Mouse (Mus musculus) lung, embryonic 16.5 days (tissue): ENCODE measurements at regions not wholly inside any gene's neighbourhood (a gene's known extent, or its start where the extent isn't known, plus 50 kb on each side); places are given as distances from the start of the nearest gene placed in this dataset.

Experiments
- ATAC-seq: fragments of 200-750 bp; cut with Nextera tagmentation; 2 replicates; pipeline ENCODE4 v1.8.0; 2017; ENCODE audit warnings: low read depth, mild to moderate bottlenecking, moderate library complexity
- H3K27ac ChIP-seq: fragments of 300-500 bp; sonication (generic); 2 replicates; pipeline ENCODE4 v1.5.1; 2014; ENCODE audit warnings: mild to moderate bottlenecking, control low read depth, low read length
- H3K27me3 ChIP-seq: fragments of 300-500 bp; sonication (generic); 2 replicates; pipeline ENCODE4 v1.6.1; 2014; ENCODE audit warnings: low read depth, low read length, mixed read lengths; ENCODE audit not compliant: control insufficient read depth, insufficient read depth
- H3K36me3 ChIP-seq: fragments of 300-500 bp; sonication (generic); 2 replicates; pipeline ENCODE4 v1.6.1; 2014; ENCODE audit warnings: low read length; ENCODE audit not compliant: control insufficient read depth, insufficient read depth
- H3K4me1 ChIP-seq: fragments of 300-500 bp; sonication (generic); replicated peaks from 2 replicates; pipeline ENCODE4 v1.6.1; 2014; ENCODE audit warnings: low read length, mixed read lengths; ENCODE audit not compliant: control insufficient read depth, insufficient read depth
- H3K4me2 ChIP-seq: fragments of 300-500 bp; sonication (generic); 2 replicates; pipeline ENCODE4 v1.6.1; 2014; ENCODE audit warnings: low read depth, low read length, control low read depth
- H3K4me3 ChIP-seq: fragments of 300-500 bp; sonication (generic); 2 replicates; pipeline ENCODE4 v1.5.1; 2014; ENCODE audit warnings: mild to moderate bottlenecking, low read length, control low read depth
- H3K9ac ChIP-seq: fragments of 300-500 bp; sonication (generic); 2 replicates; pipeline ENCODE4 v1.6.1; 2014; ENCODE audit warnings: low read length, control low read depth
- H3K9me3 ChIP-seq: fragments of 300-500 bp; sonication (generic); 2 replicates; pipeline ENCODE4 v1.6.1; 2016; ENCODE audit warnings: low read length; ENCODE audit not compliant: control insufficient read depth
- WGBS: fragments of 180-500 bp; shearing (Covaris S2); extraction: QIAGEN DNeasy Blood & Tissue Kit; methylation state at CpG from one replicate; pipeline ENCODE4 v1.1.7; 2014; 5-methylcytosine and 5-hydroxymethylcytosine counted together

GRCm38 (mm10) chr9:91876823-91877222 is 315.9 kb upstream of the Plscr5 start:
- ATAC-seq: no peak
- no peaks in the 10 kb centered on the region for H3K9me3 ChIP-seq
- H3K36me3 ChIP-seq: no peaks in the 10 kb centered on the region
- no peak overlapping the region for H3K27ac ChIP-seq
- no peaks in the 10 kb centered on the region for H3K27me3 ChIP-seq
- 35% methylated on average over 1 of the region's 1 CpGs for WGBS
- no peaks in the 10 kb centered on the region for H3K4me1 ChIP-seq
- H3K4me3 ChIP-seq: no peak overlapping the region
- H3K4me2 ChIP-seq: no peak overlapping the region
- H3K9ac ChIP-seq: no peak overlapping the region

GRCm38 (mm10) chr9:91831556-91831955 is 361.2 kb upstream of the Plscr5 start:
- 49% methylated on average over 3 of the region's 3 CpGs for WGBS
- no peaks in the 10 kb centered on the region for H3K27me3 ChIP-seq
- no peak for ATAC-seq
- no peaks in the 10 kb centered on the region for H3K9me3 ChIP-seq
- H3K9ac ChIP-seq: no peak overlapping the region
- H3K4me1 ChIP-seq: no peaks in the 10 kb centered on the region
- no peak overlapping the region for H3K4me3 ChIP-seq
- no peak overlapping the region for H3K4me2 ChIP-seq
- H3K36me3 ChIP-seq: no peaks in the 10 kb centered on the region
- H3K27ac ChIP-seq: no peak overlapping the region

GRCm38 (mm10) chr9:91823733-91824487 is 368.8 kb upstream of the Plscr5 start:
- peak; percentile 81 for ATAC-seq
- no peaks in the 10 kb centered on the region for H3K36me3 ChIP-seq
- H3K4me1 ChIP-seq: no peaks in the 10 kb centered on the region
- H3K9me3 ChIP-seq: no peaks in the 10 kb centered on the region
- no peak overlapping the region for H3K27ac ChIP-seq
- WGBS: 40% methylated on average over 1 of the region's 1 CpGs
- H3K27me3 ChIP-seq: no peaks in the 10 kb centered on the region
- no peak overlapping the region for H3K9ac ChIP-seq
- H3K4me2 ChIP-seq: no peak overlapping the region
- no peak overlapping the region for H3K4me3 ChIP-seq

GRCm38 (mm10) chr9:91818616-91819328 is 374.0 kb upstream of the Plscr5 start:
- Histone ChIP-seq H3K4me1 (no peaks in the 10 kb centered on the region), H3K27me3 (no peaks in the 10 kb centered on the region), H3K9me3 (no peaks in the 10 kb centered on the region), H3K27ac (no peak overlapping the region), H3K36me3 (no peaks in the 10 kb centered on the region), H3K9ac (no peak overlapping the region), H3K4me2 (no peak overlapping the region), H3K4me3 (no peak overlapping the region)
- WGBS: 71% methylated on average over 13 of the region's 13 CpGs
- no peak for ATAC-seq

GRCm38 (mm10) chr9:91803372-91803961 is 389.3 kb upstream of the Plscr5 start:
- Histone ChIP-seq H3K4me3 (no peak overlapping the region), H3K27me3 (no peaks in the 10 kb centered on the region), H3K9me3 (no peaks in the 10 kb centered on the region), H3K4me1 (no peaks in the 10 kb centered on the region), H3K36me3 (no peaks in the 10 kb centered on the region), H3K9ac (no peak overlapping the region), H3K4me2 (no peak overlapping the region), H3K27ac (no peak overlapping the region)
- peak; percentile 51; the same call in 1 of the 2 replicates for ATAC-seq
- 57% methylated on average over 3 of the region's 3 CpGs for WGBS

GRCm38 (mm10) chr9:91798837-91799225 is 393.9 kb upstream of the Plscr5 start:
- ATAC-seq: no peak
- Histone ChIP-seq H3K36me3 (no peaks in the 10 kb centered on the region), H3K9ac (no peak overlapping the region), H3K27me3 (no peaks in the 10 kb centered on the region), H3K9me3 (no peaks in the 10 kb centered on the region), H3K4me3 (no peak overlapping the region), H3K27ac (no peak overlapping the region), H3K4me1 (no peaks in the 10 kb centered on the region), H3K4me2 (no peak overlapping the region)
- WGBS: 48% methylated on average over 4 of the region's 4 CpGs

- ATAC-seq: peak; percentile 77
- Histone ChIP-seq H3K9ac (no peak overlapping the region), H3K9me3 (no peaks in the 10 kb centered on the region), H3K27ac (no peak overlapping the region), H3K4me3 (no peak overlapping the region), H3K4me1 (no peaks in the 10 kb centered on the region), H3K36me3 (no peaks in the 10 kb centered on the region), H3K4me2 (no peak overlapping the region), H3K27me3 (no peaks in the 10 kb centered on the region)
- 63% methylated on average over 10 of the region's 10 CpGs for WGBS
These were observed 394.4 kb upstream of the Plscr5 start for GRCm38 (mm10) chr9:91798171-91798836.

- H3K9ac ChIP-seq: no peak overlapping the region
- H3K27ac ChIP-seq: no peak overlapping the region
- H3K4me2 ChIP-seq: no peak overlapping the region
- no peaks in the 10 kb centered on the region for H3K36me3 ChIP-seq
- no peak for ATAC-seq
- no peak overlapping the region for H3K4me3 ChIP-seq
- 78% methylated on average over 4 of the region's 4 CpGs for WGBS
- H3K4me1 ChIP-seq: no peaks in the 10 kb centered on the region
- H3K9me3 ChIP-seq: no peaks in the 10 kb centered on the region
- H3K27me3 ChIP-seq: no peaks in the 10 kb centered on the region
These were observed 395.8 kb upstream of the Plscr5 start for GRCm38 (mm10) chr9:91796976-91797375.

- Histone ChIP-seq H3K9ac (no peak overlapping the region), H3K4me1 (no peaks in the 10 kb centered on the region), H3K36me3 (no peaks in the 10 kb centered on the region), H3K4me3 (no peak overlapping the region), H3K4me2 (no peak overlapping the region), H3K9me3 (no peaks in the 10 kb centered on the region), H3K27me3 (no peaks in the 10 kb centered on the region), H3K27ac (no peak overlapping the region)
- ATAC-seq: no peak
- WGBS: 36% methylated on average over 1 of the region's 1 CpGs
These were observed 387.3 kb upstream of the Zic1 start for GRCm38 (mm10) chr9:91752935-91753334.
